Mouse (Mus musculus) colon, adult 2 months (tissue): ENCODE data around the gene 1700011M02Rik. TPM values are rescaled to one million over a fixed set of nuclear protein-coding genes. Genes with fewer than 3 reads are reported as not detected.

Source experiments
- polyA plus RNA-seq: library from polyadenylated mRNA; depleted of rRNA; stranded (reverse); fragments of >200 nt; gene quantifications from 2 replicates; pipeline ENCODE4 v1.2.3, GENCODE M21; 2012; rRNA removed

The 1700011M02Rik gene
- not detected in 2 replicates for polyA plus RNA-seq

GRCm38 (mm10) chrX:102908587-102908986, at the start of gene 1700011M02Rik, which contains the start of gene Dmrtc1a:
Gene 1700011M02Rik, plus strand, starts transcription at chrX:102908905.
Gene Dmrtc1a, minus strand, starts transcription at chrX:102908687.

DNA sequence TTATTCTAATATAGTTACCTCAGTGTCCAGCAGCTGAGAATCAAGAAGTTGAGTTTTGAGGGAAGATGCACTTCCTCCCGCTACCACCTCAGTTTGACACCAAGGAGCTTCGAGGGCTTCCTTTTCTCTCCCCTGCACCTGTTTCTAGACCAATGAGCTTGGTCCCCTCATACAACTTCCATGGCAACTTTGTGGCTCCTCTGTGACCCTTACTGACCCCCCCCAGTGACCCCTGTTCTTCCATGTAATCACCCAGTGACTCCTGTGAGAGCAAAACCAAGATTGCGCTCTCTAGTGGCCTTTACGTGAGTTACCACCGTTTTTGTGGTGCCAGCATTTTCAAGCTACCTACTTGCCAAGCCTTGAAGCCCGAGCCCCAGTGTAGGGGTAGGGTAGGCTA, 40.8 kb upstream of the 1700011M02Rik start, which contains the start of gene 1700031F05Rik:
Gene 1700031F05Rik (minus strand): TSS at position 101 of the 400 bp plus-strand sequence.

GRCm38 (mm10) chrX:102928072-102928471, 19.4 kb downstream of the 1700011M02Rik start, which contains the start of gene 1700018G05Rik:
Gene 1700018G05Rik, plus strand, starts transcription at chrX:102928372.

Other genes starting within 250 kb of the 1700011M02Rik start
- gene Gm3880, start 221.9 kb upstream of the 1700011M02Rik start, polyA plus RNA-seq, result not detected in 2 replicates
- gene Gm9112, start 201.3 kb upstream of the 1700011M02Rik start, polyA plus RNA-seq, result not detected in 2 replicates
- gene Dmrtc1b, start 201.0 kb upstream of the 1700011M02Rik start, polyA plus RNA-seq, result not detected in 2 replicates
- gene Dmrtc1c1, start 105.9 kb upstream of the 1700011M02Rik start, polyA plus RNA-seq, result not detected in 2 replicates
- not detected in 2 replicates for gene Dmrtc1c2, start 54.3 kb upstream of the 1700011M02Rik start, polyA plus RNA-seq
- not detected in 2 replicates for gene 1700031F05Rik, start 40.9 kb upstream of the 1700011M02Rik start, polyA plus RNA-seq
- 0.09 TPM in 1 of 2 replicates, not detected in the other for gene Dmrtc1a, start 218 bp upstream of the 1700011M02Rik start, polyA plus RNA-seq
- gene 1700018G05Rik, start 19.5 kb downstream of the 1700011M02Rik start, polyA plus RNA-seq, result not detected in 2 replicates